Mouse (Mus musculus): ENCODE data around the gene Tmem205.

Gene Tmem205

GRCm38 (mm10) chr9:21944267-21944666 is 16.9 kb upstream of the Tmem205 start:
- no peak for DNase-seq (ENCODE audit: extremely low spot score)

GRCm38 (mm10) chr9:21943638-21944037 is 16.3 kb upstream of the Tmem205 start:
- DNase-seq (ENCODE audit: extremely low spot score) = no peak

- DNase-seq (ENCODE audit: extremely low spot score) = no peak
Measured at GRCm38 (mm10) chr9:21943046-21943445, 15.7 kb upstream of the Tmem205 start.

GRCm38 (mm10) chr9:21938234-21938855 is 11.0 kb upstream of the Tmem205 start:
- DNase-seq (ENCODE audit: extremely low spot score) = no peak

GRCm38 (mm10) chr9:21937711-21938175 is 10.4 kb upstream of the Tmem205 start:
- no peak for DNase-seq (ENCODE audit: extremely low spot score)

DNA sequence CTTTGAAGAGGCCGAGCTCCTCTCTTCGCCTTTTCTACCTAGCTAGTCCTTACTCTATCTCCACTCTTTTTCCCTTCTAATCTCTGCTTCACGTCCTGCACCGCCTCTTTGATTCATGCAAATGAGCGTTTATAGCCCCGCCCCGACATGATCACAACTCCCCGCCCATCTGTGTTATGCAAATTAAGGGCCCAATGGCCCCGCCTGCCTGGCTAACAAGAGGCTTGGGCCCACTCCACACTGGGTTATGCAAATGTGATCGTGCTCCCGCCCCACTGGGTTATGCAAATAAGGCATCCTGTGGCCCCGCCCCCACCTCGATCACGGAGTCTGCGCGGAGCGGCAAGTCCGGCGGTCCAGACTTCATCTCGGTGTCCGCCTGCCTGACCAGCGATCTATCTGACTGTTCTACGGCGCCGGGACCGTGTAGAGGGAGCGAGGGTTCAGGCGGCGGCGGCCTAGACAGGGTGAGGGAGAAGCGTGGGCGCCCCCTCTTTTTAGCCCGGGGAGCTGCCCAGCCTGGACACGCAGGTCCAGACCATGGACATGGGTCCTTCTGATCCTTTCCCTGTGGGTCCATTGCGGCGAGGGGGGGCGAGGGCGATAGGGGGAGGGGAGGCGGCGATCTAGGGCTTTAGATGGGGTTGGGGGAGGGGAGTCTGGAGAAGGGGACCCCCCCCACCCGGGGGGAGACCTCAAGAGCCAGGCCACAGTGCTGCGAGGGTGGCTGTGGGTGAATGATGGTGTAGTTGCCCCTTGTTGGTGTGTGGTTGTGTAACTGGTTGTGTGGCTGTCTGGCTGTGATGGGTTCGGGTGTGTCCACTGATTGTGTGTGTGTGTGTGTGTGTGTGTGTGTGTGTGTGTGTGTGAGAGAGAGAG is 9.6 kb upstream of the Tmem205 start, which contains the start of gene Plppr2:
TSS of gene Plppr2 (plus strand) at position 342 of the 879 bp plus-strand sequence.
- peak; percentile 96 for DNase-seq (ENCODE audit: extremely low spot score)

DNA sequence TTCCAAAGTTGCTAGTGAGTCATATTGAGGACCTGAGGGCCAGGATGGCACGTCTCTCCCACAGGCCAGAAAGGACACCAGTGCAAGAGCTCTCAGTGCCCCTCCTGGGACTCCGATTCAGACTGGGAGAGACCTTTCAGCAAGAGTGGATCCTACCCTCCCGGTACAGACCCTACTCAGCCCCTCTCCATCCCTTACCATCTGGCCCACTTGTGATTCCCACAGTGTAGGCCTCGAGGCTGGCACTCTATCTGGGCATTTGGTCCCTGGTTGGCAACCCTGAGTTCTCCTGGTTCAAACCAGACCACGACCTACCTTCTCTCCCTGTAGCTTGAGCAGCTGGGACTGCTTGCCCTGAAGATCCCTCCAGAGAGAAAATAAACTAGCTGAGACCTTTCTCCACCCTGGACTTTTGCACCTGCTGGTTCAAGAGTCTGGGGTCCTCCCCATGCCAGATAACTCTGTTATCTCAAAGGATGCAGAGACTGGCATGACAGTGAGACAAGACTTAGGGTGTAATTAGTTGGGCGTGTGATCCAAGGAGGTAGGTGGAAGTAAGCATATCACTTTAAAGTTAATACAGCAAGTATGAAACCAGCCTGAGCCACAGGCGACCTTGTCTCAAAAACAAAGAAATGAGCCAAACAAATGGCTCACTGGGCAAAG is 8.2 kb upstream of the Tmem205 start:
- DNase-seq (ENCODE audit: extremely low spot score) = no peak

DNA sequence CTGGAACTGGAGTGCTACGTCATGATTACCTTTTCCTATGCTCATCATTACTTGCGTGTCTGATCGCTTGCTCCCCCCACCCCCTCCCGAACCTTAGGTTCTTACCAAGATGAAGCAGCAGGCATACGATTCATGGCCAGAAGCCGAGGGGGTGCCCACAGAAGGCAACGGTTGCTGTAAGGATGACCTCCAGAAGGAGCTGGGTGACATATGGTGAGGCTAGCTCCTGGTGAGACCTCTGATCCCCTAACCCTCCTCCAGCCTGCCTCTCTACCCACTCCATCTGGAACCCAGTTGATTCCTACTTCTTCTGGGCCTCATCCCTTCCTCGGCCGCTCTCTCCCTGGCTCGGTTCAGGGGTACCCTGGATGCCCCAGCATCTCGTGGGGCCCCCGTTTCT is 6.7 kb upstream of the Tmem205 start:
- DNase-seq (ENCODE audit: extremely low spot score) = no peak

DNA sequence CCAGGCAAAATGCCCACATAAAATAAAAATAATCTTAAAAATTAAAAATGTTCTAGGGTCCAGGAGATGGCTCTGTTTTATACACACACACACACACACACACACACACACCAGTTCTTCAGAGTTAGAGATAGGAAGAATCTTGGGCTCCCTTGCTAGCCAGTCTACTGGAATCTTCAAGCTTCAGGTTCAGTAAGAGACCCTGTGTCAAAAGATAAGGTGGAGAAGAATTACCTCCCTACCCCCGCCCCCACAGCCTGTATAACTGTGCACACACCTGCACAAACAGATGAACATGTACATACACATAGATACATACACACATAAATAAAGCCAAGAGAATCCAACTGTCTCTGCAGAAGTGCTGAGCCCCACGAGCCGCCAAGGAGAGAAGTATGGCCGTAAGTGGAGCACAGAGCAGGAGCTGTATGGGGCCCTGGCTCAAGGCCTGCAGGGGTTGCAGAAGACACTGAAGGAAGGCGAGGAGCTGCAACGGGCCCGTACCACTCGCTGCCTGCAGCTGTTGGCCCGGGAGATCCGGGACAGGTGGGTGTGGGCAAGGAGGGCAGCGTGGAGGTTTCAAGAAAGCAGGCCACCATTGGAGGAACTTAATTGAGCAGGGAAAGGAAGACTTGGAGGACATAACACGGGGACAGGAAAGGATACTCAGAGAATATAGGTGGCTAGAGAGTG is 5.2 kb upstream of the Tmem205 start:
- no peak for DNase-seq (ENCODE audit: extremely low spot score)

GRCm38 (mm10) chr9:21932006-21932405 is 4.7 kb upstream of the Tmem205 start:
- DNase-seq (ENCODE audit: extremely low spot score) = no peak

DNA sequence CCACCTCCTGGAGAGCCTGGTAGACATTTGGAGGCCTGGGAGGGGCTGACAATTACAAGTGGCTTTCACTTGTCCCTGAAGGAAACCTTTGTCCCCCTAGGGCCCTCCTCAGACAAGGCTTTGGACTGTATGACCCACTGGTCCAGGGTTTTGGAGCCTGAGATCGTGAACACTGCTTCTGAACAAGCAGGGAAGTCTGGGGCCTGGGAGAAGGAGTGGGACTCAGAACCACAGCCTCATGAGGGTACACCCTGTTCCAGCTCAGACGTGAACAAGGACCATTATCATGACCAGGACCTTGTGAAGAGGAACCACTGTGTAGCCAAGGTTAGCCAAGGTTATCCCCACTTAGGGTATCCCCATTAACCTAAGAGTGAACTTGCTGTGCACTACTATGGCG is 1.9 kb upstream of the Tmem205 start:
- no peak for DNase-seq (ENCODE audit: extremely low spot score)

GRCm38 (mm10) chr9:21926784-21927183 is 572 bp downstream of the Tmem205 start:
- peak; percentile 29 for DNase-seq (ENCODE audit: extremely low spot score)

DNA sequence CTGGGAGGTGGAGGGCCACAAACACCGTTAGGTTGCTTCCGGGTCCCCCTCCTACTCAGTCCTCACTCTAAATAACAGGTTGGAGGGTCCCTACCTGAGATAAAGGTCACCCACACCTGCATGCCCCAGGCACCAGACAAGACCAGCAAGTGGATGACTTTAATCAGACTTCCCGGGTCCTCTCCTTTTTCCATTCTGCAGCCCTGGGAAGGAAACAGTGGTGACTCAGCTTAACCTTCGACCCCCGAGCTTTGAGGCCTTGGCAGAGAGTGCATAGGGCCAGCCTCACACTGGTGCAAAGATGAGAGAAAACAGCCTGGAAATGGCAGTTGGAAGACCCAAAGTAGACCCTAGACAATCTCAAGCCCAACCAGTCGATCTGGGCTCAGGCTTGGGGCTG is 1.2 kb downstream of the Tmem205 start:
- no peak for DNase-seq (ENCODE audit: extremely low spot score)

DNA sequence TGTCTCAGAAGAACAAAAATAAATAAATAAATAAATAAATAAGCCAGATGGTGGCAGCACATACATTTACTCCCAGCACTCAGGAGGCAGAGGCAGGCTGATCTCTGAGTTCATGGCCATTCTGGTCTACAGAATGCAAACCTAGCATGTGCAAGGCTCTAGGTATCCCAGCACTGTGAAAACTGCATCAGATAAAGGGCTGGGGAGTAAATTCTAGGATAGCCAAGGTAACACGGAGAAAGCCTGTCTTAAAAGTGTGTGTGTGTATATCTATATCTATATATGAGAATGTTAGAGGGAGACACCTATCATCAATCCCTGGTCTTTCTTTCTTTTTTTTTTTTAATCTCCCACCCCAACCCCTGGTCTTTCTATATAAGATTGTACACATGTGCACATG is 1.9 kb downstream of the Tmem205 start:
- DNase-seq (ENCODE audit: extremely low spot score) = no peak

DNA sequence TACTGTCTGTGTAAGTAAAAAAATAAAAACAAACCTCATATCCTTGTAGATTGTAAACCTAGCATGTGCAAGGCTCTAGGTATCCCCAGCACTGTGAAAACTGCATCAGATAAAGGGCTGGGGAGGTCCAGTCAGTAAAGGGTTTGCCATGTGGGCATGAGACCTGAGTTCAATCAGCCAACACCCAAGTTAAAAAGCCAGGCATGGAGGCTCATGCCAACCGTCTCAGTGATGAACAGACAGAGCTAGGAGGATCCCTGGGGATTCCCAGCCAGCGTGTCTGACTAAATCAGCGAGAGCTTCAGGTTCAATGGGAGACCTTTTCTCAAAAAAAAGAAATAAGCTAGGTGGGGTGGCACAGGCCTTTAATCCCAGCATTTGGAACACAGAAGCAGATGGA is 2.3 kb downstream of the Tmem205 start:
- DNase-seq (ENCODE audit: extremely low spot score) = no peak

- DNase-seq (ENCODE audit: extremely low spot score) = no peak
Measured at GRCm38 (mm10) chr9:21924099-21924493, 3.3 kb downstream of the Tmem205 start.

DNA sequence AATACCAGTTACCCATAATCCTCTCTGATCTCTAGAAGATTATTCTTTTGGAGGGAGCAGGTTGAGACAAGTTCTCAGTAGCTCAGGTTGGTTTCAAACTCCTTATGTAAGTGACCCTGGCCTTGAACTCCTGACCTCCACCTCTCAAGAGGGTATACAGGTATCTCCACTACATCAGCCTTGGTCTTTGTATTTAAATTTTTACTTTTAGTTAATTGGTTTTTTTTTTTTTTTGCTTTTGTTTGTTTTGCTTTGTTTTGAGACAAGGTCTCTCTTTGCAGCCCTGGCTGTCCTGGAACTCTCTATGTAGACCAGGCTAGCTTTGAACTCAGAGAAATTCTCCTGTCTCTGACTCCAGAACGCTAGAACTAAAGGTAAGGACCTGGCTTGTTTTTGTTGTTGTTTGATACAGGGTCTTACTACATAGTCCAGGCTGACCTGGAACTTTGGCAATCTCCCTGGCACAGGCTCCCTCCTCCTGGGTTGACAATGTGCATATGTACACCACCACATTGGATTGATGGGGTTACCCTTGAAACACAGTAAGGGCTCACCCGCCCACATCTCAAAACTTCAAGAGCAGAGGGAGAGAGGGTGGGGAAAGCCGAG is 3.8 kb downstream of the Tmem205 start:
- no peak for DNase-seq (ENCODE audit: extremely low spot score)

DNA sequence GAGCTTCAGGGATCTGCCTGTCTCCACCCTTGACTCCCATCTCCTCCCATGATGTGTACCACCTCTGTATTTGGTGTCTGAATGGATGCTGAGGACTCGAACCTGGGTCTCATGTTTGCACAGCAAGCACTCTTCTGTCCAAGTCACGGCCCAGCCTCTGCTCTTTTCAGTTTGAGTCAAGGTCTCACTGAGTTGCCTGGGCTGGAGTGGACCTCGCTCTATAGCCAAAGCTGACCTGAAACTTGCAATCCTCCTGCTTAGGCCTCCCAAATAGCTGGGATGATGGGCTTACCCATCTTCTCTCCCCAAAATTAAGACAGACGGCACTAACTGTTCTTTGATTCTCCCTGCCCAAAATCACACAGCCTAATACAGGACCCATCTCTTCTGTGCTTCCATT is 4.3 kb downstream of the Tmem205 start:
- no peak for DNase-seq (ENCODE audit: extremely low spot score)

DNA sequence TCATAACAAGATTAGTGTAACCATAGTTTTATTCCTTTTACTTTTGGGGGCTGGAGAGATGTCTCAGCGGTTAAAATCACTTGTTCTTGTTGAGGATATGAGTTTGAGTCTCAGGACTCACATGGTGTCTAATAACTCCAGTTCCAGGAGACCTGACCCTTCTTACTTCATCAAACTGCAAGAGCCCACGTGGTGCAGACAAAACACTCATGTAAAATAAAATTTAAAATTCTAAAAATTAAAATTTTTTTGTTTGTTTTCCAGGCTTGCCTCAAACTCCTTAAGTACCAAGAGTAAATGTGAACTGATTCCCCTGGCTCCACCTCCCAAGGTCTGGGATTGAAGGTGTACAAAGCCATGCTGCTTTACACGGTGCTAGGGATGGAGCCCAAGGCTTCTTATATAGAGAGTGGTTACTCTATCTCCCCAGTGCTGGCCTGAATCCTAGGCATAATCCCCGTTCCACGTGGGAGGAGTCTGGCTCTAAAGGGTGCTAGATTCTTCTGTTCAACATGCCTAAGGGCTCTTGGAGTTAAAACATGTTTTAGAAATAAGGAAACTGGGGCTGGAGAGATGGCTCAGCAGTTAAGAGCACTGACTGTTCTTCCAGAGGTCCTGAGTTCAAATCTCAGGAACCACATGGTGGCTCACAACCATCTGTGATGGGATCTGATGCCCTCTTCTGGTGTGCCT is 8.5 kb downstream of the Tmem205 start:
- DNase-seq (ENCODE audit: extremely low spot score) = no peak

DNA sequence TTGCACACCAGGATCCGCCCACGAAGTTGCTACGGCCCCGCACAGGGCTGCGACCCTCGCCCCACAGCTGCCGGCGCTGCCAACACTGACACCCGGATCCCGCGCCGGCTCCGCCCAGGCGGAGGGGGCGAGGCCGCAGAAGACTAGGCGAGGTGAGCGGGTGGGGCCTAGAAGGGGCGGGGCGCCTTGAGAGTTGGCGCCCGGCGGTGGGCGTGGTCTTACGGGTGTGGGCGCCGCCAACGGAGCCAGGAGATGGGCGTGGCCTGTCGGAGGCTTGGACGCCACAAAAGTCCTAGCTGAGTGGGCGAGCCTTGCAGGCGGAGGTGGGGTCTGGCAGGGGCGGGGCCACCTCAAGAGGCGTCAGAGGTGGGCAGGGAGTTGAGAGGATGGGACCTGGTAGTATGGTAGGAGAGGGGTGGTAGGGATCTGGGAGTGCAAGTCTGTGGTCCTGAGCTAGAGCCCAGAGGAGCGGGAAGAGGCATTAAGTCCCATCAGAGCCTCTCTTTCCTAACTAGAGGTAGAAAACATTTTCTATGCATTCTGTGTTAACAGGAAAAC is 9.2 kb downstream of the Tmem205 start, which contains the start of gene Rab3d:
TSS of gene Rab3d (minus strand) at position 158 of the 558 bp plus-strand sequence.
- DNase-seq (ENCODE audit: extremely low spot score) = peak; percentile 98

Data from embryo, embryonic 9.5 days (tissue).